Mouse (Mus musculus) cortical plate, adult 2 months (tissue): ENCODE results near the gene Thegl.

Experiments used
- CTCF ChIP-seq: fragments of 200-500 bp; IDR thresholded peaks from 2 replicates; pipeline ENCODE4 v1.5.1; 2011; ENCODE audit warnings: mild to moderate bottlenecking, control low read depth, low read length; ENCODE audit not compliant: insufficient read depth; ENCODE audit errors: extremely low read depth
- POLR2A ChIP-seq: fragments of 200-500 bp; IDR thresholded peaks from 2 replicates; pipeline ENCODE4 v1.6.1; 2011; ENCODE audit warnings: mild to moderate bottlenecking, low read length, control low read depth; ENCODE audit not compliant: insufficient read depth; ENCODE audit errors: extremely low read depth

GRCm38 (mm10) chr5:77087122-77087521, 71.3 kb downstream of the Thegl start:
- TF ChIP-seq CTCF = no peak
- TF ChIP-seq POLR2A = no peak
